Mouse (Mus musculus) embryonic fibroblast, embryonic 13.5 days (primary cell): ENCODE data around the gene Hecw1. TPM values are rescaled to one million over a fixed set of nuclear protein-coding genes. Genes with fewer than 3 reads are reported as not detected.
"Not testable (repeated sequence)": the region's sequence is repeated elsewhere in the genome, so short reads cannot be mapped to it uniquely, and the experiment has no call there.

Source experiments
- H3K27ac ChIP-seq: 2 replicates; pipeline ENCODE4 v1.5.1; 2012; ENCODE audit warnings: low read length, control low read depth, inconsistent platforms; ENCODE audit not compliant: insufficient read depth
- H3K4me1 ChIP-seq: 2 replicates; pipeline ENCODE4 v1.6.1; 2011; ENCODE audit warnings: low read length; ENCODE audit not compliant: control insufficient read depth, insufficient read depth
- H3K4me3 ChIP-seq: 2 replicates; pipeline ENCODE4 v1.5.1; 2011; ENCODE audit warnings: mild to moderate bottlenecking, control low read depth, low read length; ENCODE audit not compliant: insufficient read depth
- CTCF ChIP-seq: IDR thresholded peaks from 2 replicates; pipeline ENCODE4 v1.5.1; 2011; ENCODE audit warnings: mild to moderate bottlenecking, control low read depth, low read length, moderate library complexity, borderline replicate concordance; ENCODE audit not compliant: insufficient read depth
- POLR2A ChIP-seq: IDR thresholded peaks from 2 replicates; pipeline ENCODE4 v1.6.1; 2011; ENCODE audit warnings: low read depth, mild to moderate bottlenecking, control low read depth, low read length, moderate library complexity
- polyA plus RNA-seq: library from polyadenylated mRNA; stranded (reverse); fragments of >200 nt; gene quantifications from 2 replicates; pipeline ENCODE4 v1.2.4, GENCODE M21; 2011; ENCODE audit warnings: low read depth; ENCODE audit not compliant: missing spikeins, insufficient read length

The Hecw1 gene
- polyA plus RNA-seq, 1 experiment: 1.5 TPM

- Histone ChIP-seq H3K27ac (no peak overlapping the region), H3K4me1 (no peaks in the 10 kb centered on the region), H3K4me3 (no peak overlapping the region)
- no peak for TF ChIP-seq POLR2A
Observed at GRCm38 (mm10) chr13:14424836-14425235, 98.2 kb downstream of the Hecw1 start.

GRCm38 (mm10) chr13:14413405-14413804, 109.6 kb downstream of the Hecw1 start:
- Histone ChIP-seq H3K27ac (no peak overlapping the region), H3K4me3 (no peak overlapping the region), H3K4me1 (no peaks in the 10 kb centered on the region)
- TF ChIP-seq POLR2A: no peak
- no peak for TF ChIP-seq CTCF

- no peaks in the 10 kb centered on the region for H3K4me1 ChIP-seq
- no peak for TF ChIP-seq CTCF
- no peak for TF ChIP-seq POLR2A
- no peak overlapping the region for H3K27ac ChIP-seq
- H3K4me3 ChIP-seq: no peak overlapping the region
Observed at GRCm38 (mm10) chr13:14374470-14374869, 148.6 kb downstream of the Hecw1 start.

GRCm38 (mm10) chr13:14365546-14365945, 157.5 kb downstream of the Hecw1 start:
- TF ChIP-seq POLR2A: no peak
- no peak for TF ChIP-seq CTCF
- no peak overlapping the region for H3K4me3 ChIP-seq
- no peak overlapping the region for H3K27ac ChIP-seq
- H3K4me1 ChIP-seq: no peaks in the 10 kb centered on the region

- TF ChIP-seq POLR2A (no peak), CTCF (no peak)
- Histone ChIP-seq H3K4me1 (no peaks in the 10 kb centered on the region), H3K4me3 (no peak overlapping the region), H3K27ac (no peak overlapping the region)
Observed at GRCm38 (mm10) chr13:14327252-14327651, 195.8 kb downstream of the Hecw1 start.

GRCm38 (mm10) chr13:14306617-14307016, 216.4 kb downstream of the Hecw1 start:
- Histone ChIP-seq H3K4me1 (no peaks in the 10 kb centered on the region), H3K4me3 (no peak overlapping the region), H3K27ac (no peak overlapping the region)
- TF ChIP-seq CTCF (no peak), POLR2A (no peak)

- Histone ChIP-seq H3K4me3 (no peak overlapping the region), H3K27ac (no peak overlapping the region), H3K4me1 (no peaks in the 10 kb centered on the region)
- TF ChIP-seq CTCF (no peak), POLR2A (no peak)
Observed at GRCm38 (mm10) chr13:14304103-14304502, 218.9 kb downstream of the Hecw1 start.

- Histone ChIP-seq H3K4me1 (no peaks in the 10 kb centered on the region), H3K27ac (no peak overlapping the region), H3K4me3 (no peak overlapping the region)
- no peak for TF ChIP-seq POLR2A
- no peak for TF ChIP-seq CTCF
Observed at GRCm38 (mm10) chr13:14302921-14303320, 220.1 kb downstream of the Hecw1 start.

GRCm38 (mm10) chr13:14290016-14290415, 233.0 kb downstream of the Hecw1 start:
- Histone ChIP-seq H3K4me1 (no peaks in the 10 kb centered on the region), H3K27ac (no peak overlapping the region), H3K4me3 (no peak overlapping the region)
- TF ChIP-seq POLR2A (no peak), CTCF (no peak)

- no peak for TF ChIP-seq POLR2A
- TF ChIP-seq CTCF: no peak
- Histone ChIP-seq H3K4me1 (no peaks in the 10 kb centered on the region), H3K27ac (no peak overlapping the region), H3K4me3 (no peak overlapping the region)
Observed at GRCm38 (mm10) chr13:14271476-14271875, 251.6 kb downstream of the Hecw1 start.

GRCm38 (mm10) chr13:14260939-14261338, 262.1 kb downstream of the Hecw1 start:
- H3K4me3 ChIP-seq, H3K27ac ChIP-seq, H3K4me1 ChIP-seq: not testable (repeated sequence)

- Histone ChIP-seq H3K27ac (no peak overlapping the region), H3K4me1 (no peaks in the 10 kb centered on the region), H3K4me3 (no peak overlapping the region)
- TF ChIP-seq POLR2A (no peak), CTCF (no peak)
Observed at GRCm38 (mm10) chr13:14245946-14246345, 277.1 kb downstream of the Hecw1 start.
